Mouse (Mus musculus): Measurements from ENCODE around the gene Fam131b. TPM values are rescaled to one million over a fixed set of nuclear protein-coding genes. Genes with fewer than 3 reads are reported as not detected.

The Fam131b gene
- total RNA-seq, 2 experiments from 2014 or later: 0.59 to 1.1 TPM

- no peak for DNase-seq (ENCODE audit: low spot score)
- intact Hi-C loops (cut with DNase I): no loop called here
These were observed 15.5 kb upstream of the Fam131b start for GRCm38 (mm10) chr6:42339981-42340380.

GRCm38 (mm10) chr6:42339189-42339588 is 14.7 kb upstream of the Fam131b start:
- intact Hi-C loops (cut with DNase I): no loop called here
- no peak for DNase-seq (ENCODE audit: low spot score)

DNA sequence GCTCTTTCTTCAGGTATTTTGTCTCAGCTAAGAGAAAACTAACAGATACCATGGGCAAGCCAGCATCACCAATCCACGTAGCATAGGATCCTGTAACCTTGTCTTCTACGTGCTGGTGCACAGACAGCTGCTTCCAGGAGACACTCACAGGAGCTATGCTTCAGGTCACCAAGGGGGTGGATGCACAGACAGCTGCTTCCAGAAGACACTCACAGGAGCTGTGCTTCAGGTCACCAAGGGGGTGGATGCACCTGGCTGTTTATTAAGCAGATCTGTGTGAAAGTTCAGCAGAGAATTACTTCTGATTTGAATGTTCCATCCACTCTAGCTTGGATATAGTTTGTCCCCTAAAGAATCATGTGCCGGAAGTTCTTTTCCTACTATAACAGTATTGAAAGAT is 6.5 kb upstream of the Fam131b start:
- no peak for DNase-seq (ENCODE audit: low spot score)
- intact Hi-C loops (cut with DNase I): no loop called here

DNA sequence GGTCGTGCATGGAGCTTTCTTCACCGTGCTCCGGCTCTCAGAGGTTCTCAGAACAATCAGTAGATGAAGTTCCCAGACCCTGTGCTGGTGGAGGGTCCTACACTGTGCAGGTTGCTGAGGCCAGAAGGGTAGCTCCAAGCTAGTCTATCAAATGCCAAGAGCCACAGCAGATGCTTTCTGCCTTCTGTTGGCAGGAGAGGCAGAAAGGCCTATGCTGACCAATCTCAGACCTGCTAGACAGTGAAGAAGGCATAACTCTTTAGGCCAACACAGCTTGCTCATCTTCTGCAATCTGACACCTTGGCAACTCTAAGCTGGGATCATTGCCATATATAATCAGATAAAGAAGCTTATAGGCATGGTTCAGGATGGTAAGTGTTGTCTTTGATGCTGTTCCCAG is 5.8 kb upstream of the Fam131b start:
- intact Hi-C loops (cut with DNase I): no loop called here
- no peak for DNase-seq (ENCODE audit: low spot score)

- no peak for DNase-seq (ENCODE audit: low spot score)
- intact Hi-C loops (cut with DNase I): loop anchor here (5.0 to 10.0 kb wide), 2 partner anchors 101 to 564 kb away; no protein-coding TSS in a partner anchor
These were observed 4.3 kb upstream of the Fam131b start for GRCm38 (mm10) chr6:42328757-42329156.

DNA sequence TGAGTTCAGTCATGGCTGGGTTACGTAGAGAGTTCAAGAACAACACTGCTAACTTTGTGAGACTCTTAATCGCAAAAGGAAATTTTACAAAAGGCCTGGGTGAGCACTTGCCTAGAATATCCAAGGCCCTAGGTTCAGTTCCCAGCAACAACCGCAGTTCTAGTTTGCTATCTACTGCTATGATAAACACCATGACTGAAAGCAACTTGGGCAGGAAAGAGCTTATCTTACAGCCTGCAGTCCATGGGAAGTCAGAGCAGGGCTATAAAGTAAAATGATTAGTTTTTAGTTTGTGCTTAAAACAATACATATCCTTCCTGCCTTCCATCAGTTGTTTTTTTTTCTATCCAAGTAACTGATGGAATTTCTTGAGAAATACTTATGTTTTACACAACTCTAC is 2.1 kb upstream of the Fam131b start:
- DNase-seq (ENCODE audit: low spot score): no peak
- intact Hi-C loops (cut with DNase I): loop anchor here (5.0 to 10.0 kb wide), 2 partner anchors 99 to 562 kb away; no protein-coding TSS in a partner anchor

GRCm38 (mm10) chr6:42325268-42325609 is 796 bp upstream of the Fam131b start:
- intact Hi-C loops (cut with DNase I): loop anchor here (5.0 to 10.0 kb wide), 2 partner anchors 98 to 560 kb away; no protein-coding TSS in a partner anchor
- DNase-seq (ENCODE audit: low spot score): peak; percentile 63

GRCm38 (mm10) chr6:42324067-42324481 is 369 bp downstream of the Fam131b start:
- DNase-seq (ENCODE audit: low spot score): no peak
- intact Hi-C loops (cut with DNase I): loop anchor here (5.0 to 10.0 kb wide), 2 partner anchors 57 to 559 kb away; no protein-coding TSS in a partner anchor

DNA sequence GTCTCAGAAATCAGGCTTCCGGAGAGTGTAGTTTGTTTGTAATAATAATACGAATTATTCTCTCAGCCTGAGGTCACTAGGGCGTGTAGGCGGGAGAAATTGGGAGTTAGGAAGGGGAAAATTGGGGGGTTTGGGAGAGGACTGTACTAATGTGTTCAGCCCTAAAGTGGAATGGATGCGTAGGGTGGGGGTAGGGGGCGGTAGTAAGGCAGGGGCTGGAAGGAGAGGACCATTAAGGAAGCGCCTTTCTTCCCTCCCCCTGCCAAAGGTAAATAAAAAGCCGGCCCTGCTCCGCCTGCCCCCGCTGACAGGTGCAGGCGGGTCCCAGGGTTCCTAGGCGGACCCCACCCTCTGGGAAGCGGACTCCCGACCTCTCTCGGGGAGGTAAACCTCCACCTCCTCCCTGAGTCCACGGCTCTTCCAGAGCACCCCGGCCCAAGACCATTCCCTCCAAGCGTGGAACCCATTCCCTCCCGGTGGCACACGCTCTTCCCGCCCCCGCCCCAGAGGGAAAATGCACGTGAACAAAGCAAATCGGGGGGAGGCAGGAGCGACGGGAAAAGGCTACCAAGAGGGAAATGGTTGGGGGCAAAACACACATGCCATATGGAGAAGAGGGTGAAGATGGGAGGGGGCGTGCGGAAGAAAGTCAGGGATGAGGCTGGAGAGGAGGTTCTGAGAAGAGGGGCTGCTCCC is 924 bp downstream of the Fam131b start:
- no peak for DNase-seq (ENCODE audit: low spot score)
- intact Hi-C loops (cut with DNase I): loop anchor here (5.0 to 10.0 kb wide), 2 partner anchors 56 to 559 kb away; no protein-coding TSS in a partner anchor

GRCm38 (mm10) chr6:42318293-42318692 is 6.2 kb downstream of the Fam131b start:
- intact Hi-C loops (cut with DNase I): no loop called here
- DNase-seq (ENCODE audit: low spot score): no peak

DNA sequence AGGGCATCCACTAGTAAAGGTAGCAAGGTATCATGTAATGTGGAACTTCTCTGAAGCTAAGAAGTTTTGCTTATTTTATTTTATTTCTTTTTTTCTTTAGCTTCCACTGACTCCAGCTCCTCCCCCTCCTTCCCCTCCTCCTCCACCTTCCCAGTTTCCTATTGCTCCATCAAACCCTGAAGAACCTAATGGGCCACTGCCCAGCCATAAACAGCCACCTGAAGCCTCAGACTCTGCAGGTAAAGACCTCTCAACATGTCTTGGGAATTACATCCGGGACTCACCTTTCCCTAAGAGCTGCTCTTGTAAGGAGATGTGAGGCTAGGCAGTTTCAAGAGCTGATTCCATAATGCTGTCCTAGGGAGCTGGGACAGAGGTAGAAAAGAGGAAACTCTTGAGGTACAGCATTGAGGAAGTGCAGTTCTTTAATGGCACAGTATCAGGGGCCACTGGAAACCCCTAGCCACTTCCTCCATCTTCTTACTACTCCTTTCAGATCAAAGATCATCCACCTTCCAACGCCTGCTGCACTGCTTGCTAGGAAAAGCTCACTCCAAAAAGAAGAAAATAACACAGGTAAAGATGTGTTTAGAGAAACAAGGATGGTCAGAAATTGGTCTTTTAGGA is 13.9 kb downstream of the Fam131b start:
- intact Hi-C loops (cut with DNase I): no loop called here
- no peak for DNase-seq (ENCODE audit: low spot score)

GRCm38 (mm10) chr6:42309816-42310378 is 14.5 kb downstream of the Fam131b start:
- no peak for DNase-seq (ENCODE audit: low spot score)
- intact Hi-C loops (cut with DNase I): no loop called here

DNA sequence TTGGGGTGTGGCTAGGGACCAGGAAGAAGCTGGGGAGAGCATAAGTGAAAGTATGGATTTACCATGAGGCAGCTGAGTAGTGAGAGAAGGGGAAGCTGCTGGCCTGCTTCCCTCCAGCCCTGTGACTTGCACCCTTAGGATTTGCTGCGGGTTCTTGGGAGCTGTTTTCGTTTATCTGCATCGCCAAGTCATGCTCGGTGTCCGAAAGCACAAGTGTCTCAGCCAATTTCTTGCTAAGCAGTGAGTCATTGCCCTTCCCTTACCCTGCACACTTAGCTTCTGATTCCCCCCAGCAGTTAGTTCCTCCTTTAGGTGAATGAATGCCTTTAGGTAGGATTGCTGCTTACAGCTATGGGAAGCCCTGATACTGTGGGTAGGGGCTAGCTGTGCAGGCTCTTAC is 25.1 kb downstream of the Fam131b start:
- intact Hi-C loops (cut with DNase I): no loop called here
- no peak for DNase-seq (ENCODE audit: low spot score)

- intact Hi-C loops (cut with DNase I): no loop called here
- DNase-seq (ENCODE audit: low spot score): no peak
These were observed 28.8 kb downstream of the Fam131b start for GRCm38 (mm10) chr6:42295549-42296094.

DNA sequence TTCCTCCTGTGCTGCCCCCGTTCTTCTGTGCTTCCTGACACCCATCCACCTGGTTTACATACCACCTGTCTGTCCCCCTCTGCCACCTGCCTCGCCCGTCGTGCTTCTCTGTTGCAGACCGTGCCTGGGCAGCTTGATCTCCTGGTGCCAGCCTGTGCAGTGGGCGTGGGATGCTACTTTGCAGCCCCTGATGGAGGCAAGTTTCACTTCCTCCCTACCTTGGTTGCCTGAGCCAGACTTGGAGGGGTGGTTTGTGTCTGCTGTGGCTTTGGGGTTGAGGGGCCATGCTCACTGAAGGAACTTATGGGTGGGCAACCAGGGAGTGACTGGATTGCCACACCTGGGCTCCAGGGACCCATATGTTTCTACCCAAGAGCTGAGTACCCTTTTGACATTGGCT is 31.1 kb downstream of the Fam131b start:
- intact Hi-C loops (cut with DNase I): no loop called here
- DNase-seq (ENCODE audit: low spot score): no peak

GRCm38 (mm10) chr6:42287562-42287961 is 36.9 kb downstream of the Fam131b start:
- DNase-seq (ENCODE audit: low spot score): no peak

DNA sequence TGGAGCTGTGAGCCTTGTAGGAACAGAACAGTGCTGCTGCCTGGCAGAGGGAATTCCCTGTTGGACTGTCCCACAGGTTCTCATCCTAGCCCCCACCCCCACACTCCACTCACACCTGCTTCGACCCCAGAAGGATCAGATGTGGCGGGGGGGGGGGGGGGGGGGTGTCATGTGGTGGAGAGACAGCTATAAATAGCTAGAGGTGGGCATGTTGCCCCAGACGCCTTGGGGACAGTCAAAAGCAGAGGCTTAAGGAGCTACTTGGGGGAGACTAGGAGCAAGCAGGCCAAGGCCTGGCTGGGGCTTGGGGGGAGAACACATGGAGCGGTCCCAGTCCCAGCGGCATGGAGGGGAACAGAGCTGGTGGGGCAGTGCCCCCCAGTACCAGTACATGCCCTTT is 38.0 kb downstream of the Fam131b start, which contains the start of gene Clcn1:
Gene Clcn1, plus strand, starts transcription at position 238 of the 400 bp plus-strand sequence.
- intact Hi-C loops (cut with DNase I): no loop called here
- DNase-seq (ENCODE audit: low spot score): no peak

More at GRCm38 (mm10) chr6:42287562-42287961, 36.9 kb downstream of the Fam131b start:
- intact Hi-C loops (cut with DNase I): no loop called here

GRCm38 (mm10) chr6:42282865-42283528 is 41.4 kb downstream of the Fam131b start:
- DNase-seq (ENCODE audit: low spot score): no peak
- intact Hi-C loops (cut with DNase I): no loop called here

GRCm38 (mm10) chr6:42276151-42276550 is 48.3 kb downstream of the Fam131b start:
- intact Hi-C loops (cut with DNase I): no loop called here
- DNase-seq (ENCODE audit: low spot score): no peak

DNA sequence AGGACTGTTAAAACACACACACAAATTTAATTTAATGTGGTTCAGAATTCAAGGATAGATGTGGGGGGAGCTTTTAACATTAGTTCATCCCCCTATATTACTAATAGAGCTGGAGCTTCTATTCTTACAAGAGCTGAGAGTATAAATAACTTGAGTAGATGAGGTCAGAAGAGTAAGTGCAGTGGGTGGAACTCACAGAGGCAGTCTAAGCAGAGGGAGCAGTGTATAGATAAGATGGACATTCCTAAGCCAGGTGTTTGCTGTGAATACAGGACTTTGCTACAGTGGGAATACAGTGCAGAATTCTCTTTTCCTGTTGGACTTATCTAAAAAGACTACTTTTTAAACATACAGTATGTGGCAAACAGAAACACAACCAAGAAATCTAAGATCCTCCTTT is 53.6 kb downstream of the Fam131b start:
- intact Hi-C loops (cut with DNase I): no loop called here
- DNase-seq (ENCODE audit: low spot score): no peak

Data from heart, postnatal 25 days (tissue).